Mouse (Mus musculus): Measurements from ENCODE around the gene Ensa.
A peak's percentile ranks its signal among the peaks of the same experiment; 100 is the strongest.
"Not testable (repeated sequence)": the region's sequence is repeated elsewhere in the genome, so short reads cannot be mapped to it uniquely, and the experiment has no call there.

Ensa gene

DNA sequence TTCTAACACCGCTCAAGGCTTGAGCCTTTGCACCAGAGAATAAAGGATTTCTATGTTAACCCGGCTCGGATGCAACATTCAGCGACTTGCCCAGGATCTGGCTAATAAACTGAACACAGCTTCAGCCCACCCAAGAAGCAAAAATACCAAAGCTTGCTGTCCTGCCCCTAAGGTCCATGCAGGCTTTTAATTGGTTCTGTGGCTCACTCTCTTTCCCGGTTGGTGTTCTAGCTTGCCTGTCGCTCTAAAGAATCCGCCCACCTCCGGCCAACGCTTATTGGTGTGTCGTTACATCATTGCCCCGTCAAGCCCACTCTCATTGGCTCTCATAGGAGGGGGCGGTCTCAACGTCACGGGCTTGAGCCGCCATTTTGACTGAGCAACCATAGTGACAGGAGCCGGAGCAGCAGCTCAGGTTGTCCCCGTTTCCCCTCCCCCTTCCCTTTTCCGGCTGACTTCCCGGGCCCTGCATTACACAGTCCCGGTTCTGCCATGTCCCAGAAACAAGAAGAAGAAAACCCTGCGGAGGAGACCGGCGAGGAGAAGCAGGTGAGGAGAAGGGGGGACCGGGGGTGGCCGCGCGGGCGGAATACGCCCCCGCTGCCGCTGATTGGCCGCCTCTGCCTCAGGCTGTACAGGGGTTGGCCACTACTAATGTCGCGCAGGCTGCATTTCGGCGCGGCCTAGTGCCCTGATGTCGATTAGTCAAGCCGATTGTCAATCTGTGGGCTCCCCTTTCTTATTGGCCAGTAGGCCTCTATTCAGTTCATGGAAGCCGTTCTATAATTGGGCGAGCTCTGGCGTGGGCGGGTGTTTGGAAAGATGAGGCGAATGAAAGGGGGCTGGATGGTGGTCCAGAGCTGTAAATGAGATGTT, at the start of gene Ensa:
Gene Ensa (plus strand): TSS at position 366 of the 876 bp plus-strand sequence.
- peak; percentile 97 for DNase-seq (ENCODE audit: low read depth, low spot score)

DNA sequence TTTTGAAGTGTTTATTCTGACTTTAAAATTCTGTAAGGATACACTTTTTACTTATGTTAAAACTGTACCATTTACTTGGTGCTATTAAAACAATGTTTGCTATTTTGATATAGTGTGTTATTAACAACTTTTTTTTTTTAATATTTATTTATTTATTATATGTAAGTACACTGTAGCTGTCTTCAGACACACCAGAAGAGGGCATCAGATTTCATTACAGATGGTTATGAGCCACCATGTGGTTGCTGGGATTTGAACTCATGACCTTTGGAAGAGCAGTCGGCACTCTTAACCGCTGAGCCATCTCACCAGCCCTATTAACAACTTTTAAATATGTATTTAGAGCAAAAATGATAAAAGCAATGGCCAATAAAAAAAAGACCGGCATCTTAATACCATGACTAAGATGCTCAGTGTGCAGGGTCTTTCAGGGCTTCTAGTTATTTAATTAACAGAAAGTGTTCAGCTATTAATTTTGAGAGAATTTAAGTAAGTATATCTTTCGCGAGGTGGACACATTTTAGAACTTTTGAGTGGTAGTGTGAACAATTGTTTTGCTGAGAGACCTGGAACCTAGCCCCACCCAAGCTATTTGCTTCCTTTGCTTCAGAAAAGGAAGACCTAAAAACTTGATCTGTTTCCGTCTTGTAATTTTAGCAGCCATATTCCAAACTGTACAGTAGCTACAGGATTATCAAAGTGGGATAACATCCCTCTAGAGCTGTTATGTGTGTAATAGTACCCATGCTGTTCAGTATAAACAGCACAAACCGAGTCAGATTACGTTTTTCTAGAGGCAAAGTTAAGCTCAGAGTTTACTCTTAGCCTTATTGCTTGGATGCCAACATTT, 36.8 kb upstream of the Ensa start:
- no peak for DNase-seq (ENCODE audit: low read depth, low spot score)

DNA sequence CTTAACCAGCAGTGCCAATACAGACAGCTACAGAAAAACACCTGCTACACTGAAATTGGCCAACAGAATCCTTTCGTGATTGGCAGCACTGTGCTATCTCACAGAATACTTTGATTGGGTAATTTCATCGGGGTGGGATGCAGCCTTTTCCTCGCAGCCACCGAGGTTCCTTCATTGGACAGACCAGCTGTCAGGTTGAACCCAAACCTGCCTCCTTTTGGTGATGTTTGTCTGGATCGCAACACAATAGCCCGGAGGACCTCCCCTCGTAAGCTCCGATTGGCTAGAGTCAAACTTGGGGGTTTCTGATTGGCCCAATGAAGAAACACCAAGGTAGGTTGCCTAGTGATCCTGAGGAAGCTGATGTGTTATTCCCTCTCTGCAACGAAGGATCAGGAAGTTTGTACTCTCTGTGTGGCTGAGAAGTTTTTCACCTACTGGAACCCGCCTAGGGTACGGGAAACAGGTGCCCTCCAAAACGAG, 36.1 kb upstream of the Ensa start, which contains the start of gene Golph3l:
Gene Golph3l (plus strand): TSS at position 331 of the 483 bp plus-strand sequence.
- peak; percentile 92 for DNase-seq (ENCODE audit: low read depth, low spot score)

DNA sequence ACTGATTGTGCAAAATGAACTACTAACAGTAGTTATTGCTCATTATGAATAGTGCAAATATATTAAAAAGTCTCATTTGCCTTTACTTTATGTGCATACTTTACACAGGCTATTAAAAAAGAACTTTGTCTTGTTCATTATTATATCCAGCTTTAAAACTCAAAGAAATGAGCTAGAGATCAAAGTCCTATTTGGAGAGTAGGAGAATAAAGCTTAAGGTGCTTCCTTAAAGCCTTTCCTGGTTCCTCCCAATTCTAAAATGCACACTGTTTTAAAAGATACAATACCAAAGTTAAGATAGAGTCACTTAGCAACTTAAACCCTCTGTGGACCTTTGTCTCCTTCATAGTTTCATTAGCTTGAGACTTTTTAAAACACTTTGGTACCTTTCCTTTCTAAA, 26.1 kb upstream of the Ensa start:
- DNase-seq (ENCODE audit: low read depth, low spot score) = no peak

DNA sequence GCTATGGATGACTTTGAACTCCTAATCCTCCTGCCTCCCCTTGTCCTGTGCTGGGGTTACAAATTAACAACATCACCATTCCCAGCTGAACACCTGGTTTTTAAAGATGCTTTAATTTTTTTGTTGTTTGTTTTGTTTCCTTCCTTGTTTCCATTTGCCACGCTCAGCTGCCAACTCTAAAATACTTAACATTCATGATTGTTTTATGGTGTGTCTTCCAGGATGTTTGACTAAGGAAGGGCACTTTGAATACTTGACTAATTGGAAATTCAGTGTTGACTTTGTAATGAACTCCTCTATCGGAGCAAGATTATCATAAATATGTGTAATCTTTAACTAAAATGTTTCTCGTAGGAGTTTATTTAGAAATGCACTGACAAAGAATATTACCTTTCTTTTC, 23.5 kb upstream of the Ensa start:
- no peak for DNase-seq (ENCODE audit: low read depth, low spot score)

DNA sequence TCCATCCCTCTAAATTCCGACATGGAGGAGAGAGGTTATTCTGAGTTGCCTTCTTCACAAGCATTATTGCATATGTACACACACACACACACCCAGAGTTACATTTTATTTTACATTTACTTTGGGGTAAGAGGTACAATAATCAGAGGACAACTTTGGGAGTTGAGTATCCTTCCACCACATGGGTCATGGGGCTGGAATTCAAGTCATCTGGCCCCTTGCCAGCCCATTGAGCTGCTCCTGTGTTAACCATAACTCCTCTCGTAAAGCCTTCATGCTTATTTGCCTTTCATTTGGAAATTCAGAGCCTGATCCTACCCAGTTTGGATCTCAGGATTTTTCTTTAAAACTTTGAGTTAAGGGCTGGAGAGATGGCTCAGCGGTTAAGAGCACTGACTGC, 18.7 kb upstream of the Ensa start:
- DNase-seq (ENCODE audit: low read depth, low spot score) = no peak

DNA sequence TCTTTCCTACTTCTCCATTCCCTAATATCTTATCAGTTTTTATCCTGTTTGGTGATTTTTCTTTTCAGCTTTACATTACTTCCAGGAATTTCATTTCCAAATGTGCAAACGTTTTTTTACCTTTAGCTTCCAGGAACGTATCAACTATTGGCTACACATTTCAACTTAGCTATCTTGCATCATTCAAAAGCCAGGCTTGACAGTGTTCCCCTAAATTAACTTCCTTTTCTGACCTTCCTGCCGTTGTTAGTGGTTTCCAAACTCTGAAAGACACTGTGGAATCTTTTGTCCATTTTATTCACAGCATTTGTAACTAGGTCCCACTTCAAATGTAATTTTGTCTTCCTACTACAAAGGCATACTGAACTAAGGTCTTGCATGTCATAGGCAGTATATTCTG, 15.6 kb upstream of the Ensa start:
- no peak for DNase-seq (ENCODE audit: low read depth, low spot score)

DNA sequence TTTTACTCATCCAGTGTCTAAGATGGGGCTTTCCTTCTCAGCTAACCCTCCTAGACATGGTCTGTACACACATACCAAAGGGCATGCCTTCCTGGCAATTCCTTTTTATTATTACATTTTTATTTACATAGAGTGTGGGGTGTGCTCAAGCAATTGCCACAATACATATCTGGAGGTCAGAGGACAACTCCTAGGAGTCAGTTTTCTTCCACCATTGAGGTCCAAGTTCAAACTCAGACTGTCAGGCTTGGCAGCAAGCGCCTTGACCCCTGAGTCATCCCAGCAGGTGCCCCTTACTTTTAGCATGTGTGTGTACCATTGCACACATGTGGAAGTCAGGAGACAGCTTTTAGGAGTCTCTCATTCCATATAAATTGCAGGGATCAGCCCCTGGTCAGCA, 10.8 kb upstream of the Ensa start:
- no peak for DNase-seq (ENCODE audit: low read depth, low spot score)

DNA sequence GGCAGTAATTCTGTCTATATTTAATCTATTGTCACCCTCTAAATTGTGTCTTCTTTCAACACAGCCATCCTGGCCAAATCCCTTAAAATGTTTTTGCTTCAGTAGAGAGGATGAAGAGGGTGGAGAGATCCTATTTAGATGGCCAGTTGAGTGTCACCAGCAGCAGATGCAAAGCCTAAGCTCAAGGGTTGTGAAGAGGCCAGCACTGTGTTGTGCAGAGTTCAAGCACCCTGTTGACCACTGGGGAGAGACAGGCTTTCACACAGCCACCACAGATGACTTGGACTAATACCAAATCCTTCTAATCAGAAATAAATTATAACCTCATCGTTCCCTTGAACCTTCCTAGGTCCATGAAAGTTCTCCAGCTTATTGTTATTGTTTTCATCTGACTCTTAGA, 6.3 kb upstream of the Ensa start:
- DNase-seq (ENCODE audit: low read depth, low spot score) = no peak

DNA sequence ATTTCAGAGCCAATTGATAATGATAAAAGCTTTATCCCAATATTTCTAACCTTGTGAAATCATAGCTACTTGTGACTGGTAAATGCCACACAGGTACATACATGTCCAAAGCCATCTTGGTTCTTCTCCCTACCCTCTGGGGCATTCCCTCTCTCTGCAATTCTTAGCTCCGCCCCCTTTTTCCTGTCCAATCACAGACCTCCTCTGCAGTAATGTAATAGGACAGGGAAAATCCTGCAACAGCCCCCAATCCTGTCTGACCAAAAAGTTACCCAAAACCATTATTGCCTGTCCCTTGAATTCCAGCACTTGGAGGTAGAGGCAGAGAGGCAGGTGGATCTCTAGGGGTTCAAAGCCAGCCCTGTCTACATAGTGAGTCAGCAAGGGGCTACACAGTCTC, 3.6 kb upstream of the Ensa start:
- no peak for DNase-seq (ENCODE audit: low read depth, low spot score)

DNA sequence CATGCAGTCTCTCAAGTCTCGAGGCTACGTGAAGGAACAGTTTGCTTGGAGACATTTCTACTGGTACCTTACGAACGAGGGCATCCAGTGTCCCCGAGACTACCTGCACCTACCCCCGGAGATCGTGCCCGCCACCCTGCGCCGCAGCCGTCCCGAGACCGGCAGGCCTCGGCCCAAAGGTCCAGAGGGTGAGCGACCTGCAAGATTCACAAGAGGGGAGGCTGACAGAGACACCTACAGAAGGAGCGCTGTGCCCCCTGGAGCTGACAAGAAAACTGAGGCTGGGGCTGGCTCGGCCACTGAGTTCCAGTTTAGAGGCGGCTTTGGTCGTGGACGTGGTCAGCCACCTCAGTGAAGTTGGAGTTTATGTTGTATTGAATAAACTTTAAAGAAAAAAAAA, 2.4 kb upstream of the Ensa start:
- not testable (repeated sequence) for DNase-seq (ENCODE audit: low read depth, low spot score)

DNA sequence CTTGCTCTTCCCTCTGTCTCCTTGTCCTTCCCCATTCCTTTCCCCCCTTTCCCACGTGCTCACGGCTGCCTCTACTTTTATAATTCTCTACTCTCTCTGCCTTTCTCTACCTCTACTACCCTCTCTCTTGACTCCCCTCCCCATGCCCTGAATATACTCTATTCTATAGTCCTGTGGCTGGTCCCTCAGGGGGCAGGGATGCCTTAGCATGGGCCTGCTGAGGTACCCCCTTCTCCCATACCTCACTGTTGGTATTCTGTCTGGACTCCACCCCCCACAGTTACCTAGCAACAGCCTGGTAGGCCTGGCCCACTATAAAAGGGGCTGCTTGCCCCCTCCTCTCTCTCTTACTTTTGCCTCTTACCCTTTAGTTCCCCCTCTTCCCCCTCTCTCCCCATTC, 1.2 kb upstream of the Ensa start:
- no peak for DNase-seq (ENCODE audit: low read depth, low spot score)

DNA sequence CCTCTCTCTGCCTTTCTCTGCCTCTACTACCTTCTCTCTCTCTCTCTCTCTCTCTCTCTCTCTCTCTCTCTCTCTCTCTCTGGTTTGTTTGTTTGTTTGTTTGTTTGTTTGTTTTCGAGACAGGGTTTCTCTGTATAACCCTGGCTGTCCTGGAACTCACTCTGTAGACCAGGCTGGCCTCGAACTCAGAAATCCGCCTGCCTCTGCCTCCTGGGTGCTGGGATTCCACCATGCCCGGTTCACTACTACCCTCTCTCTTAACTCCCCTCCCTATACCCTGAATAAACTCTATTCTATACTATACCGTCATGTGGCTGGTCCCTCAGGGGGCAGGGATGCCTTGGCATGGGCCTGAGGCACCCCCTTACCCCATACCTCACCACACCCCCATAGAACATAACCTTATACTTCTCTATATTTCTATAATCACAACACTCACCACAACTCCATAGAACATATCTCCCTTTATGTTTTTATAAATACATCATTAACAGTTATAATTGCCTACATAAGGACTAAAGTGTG, 740 bp upstream of the Ensa start:
- not testable (repeated sequence) for DNase-seq (ENCODE audit: low read depth, low spot score)

DNA sequence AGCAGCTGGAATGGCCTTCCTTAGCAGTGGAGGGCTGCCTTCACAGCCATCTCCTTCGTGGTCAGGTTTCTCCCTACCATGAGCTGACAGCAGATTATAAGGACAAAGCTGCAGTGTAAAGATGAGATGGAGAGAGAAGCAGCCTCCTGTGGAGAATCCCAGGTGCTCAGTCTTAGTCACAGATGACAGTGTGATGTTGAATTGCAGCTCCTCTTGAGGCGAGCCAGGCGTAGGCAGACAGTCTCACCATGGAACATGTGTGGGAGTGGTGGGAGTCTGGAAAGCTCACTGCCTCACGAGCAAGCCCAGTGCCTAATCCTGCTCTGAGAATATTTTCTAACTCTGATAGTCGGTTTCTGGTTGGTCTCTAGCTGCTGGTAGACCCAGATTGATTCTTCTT, 3.0 kb downstream of the Ensa start:
- DNase-seq (ENCODE audit: low read depth, low spot score) = no peak

DNA sequence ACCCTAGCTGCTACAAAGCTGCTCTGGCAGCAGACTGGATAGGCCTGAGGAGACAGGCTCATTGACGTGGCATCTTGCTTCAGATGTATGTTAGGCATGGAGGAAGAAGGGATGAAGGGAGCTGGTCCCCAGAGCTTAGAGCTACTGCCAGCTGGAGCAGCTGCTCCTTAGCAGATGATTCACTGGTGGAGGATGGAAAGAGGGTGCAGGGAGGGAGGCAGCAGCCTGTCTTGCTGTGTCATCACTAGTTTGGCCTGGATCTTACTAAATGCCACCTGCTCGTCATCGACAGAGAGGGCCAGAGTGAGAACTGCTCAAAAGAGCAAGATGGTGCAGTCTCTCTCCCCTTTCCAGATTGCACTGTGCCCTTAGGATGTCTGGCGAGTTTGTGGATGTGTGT, 5.0 kb downstream of the Ensa start:
- no peak for DNase-seq (ENCODE audit: low read depth, low spot score)

DNA sequence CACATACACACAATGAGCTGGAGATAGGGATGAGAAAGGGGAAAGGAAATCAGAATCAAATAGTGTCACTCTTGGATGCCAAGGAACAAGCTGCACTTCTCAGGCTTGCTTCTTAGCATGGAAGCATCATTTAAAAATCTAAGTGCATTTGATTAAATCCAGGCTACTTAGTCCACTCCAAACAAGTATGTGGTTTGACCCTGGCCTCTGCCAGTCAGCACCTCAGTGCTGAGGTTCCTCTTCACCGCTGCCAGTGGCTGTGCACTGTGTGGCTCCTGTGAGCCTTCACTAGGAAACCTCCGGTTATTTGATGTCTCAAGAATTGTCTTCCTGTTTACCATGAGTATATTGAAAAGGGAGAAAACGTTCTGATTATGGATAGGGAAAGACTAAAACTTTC, 6.1 kb downstream of the Ensa start:
- no peak for DNase-seq (ENCODE audit: low read depth, low spot score)

DNA sequence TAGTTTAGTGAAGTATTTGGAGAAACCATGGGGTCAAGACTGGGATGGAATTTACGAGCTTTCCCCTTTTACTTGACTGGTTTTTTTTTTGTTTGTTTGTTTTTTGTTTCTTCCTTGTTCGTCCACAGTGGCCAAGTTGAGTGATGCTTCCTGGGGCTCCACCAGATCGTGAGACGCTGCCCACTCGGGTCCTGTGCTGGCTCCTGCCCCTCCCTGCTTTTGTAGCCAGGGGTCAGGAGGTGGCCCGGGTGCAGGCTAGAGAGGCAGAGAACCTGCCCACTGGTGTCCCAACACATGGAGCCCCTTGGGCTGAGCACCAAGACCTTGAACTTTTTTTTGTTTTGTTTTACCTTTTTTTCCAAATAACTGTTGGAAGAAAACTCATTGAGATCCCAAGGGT, 6.5 kb downstream of the Ensa start:
- no peak for DNase-seq (ENCODE audit: low read depth, low spot score)

DNA sequence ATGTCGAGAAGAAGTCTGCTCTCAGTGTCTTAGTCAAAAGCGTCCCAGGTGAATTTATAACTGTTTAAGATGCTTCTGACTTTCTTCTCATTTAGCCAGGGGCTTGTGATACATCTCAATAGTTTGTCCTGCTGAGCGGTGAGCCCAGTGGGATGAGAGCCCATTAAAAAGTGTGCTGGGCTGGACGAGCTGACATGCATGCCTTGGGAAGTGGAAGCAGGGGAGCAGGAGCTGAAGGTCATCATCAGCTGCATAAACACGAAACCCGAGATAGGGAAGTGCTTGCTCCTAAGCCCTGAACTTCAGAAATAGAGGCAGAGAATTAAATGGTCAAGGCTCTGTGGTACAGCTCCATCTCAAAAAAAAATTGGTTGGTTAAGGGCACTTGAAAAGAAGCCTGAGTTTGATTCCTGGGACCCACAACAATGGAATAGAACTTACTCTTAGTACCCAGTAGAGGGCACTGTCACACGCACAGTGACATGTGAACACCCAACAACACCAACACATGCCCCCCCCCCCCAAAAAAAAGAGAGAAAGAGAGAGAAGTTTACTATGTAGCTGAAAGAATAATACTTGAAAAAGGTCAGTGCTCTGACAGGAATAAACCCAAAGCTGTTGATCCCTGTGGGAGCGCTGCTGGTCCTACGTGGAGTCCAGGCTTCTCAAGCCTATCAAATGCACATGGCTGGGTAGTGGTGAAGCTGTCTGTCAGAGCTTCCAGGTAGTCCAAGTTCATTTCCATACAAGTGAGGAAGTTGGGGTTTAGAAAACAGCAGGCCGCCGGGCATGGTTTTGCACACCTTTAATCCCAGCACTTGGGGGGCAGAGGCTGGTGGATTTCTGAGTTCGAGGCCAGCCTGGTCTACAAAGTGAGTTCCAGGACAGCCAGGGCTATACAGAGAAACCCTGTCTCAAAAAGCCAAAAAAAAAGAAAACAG, 8.1 kb downstream of the Ensa start:
- DNase-seq (ENCODE audit: low read depth, low spot score) = no peak

DNA sequence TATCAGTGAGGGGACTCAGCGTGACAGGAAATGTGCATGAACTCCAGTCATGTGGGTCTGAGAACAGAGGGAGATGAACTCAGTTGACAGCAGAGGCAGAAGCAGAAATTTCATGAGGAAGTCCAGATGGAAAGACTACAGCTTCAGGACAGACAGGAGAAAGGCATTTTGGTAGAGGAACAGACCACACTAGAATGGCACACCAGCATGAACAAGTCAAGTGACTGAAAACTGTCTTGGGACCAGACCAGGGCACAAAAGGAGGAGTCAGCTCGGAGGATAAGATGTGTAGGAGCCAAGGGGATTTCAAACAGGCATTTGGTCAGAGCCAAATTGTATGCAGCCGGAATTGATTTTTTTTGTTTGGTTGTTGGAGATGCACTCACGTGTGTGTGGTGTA, 10.8 kb downstream of the Ensa start:
- DNase-seq (ENCODE audit: low read depth, low spot score) = no peak

DNA sequence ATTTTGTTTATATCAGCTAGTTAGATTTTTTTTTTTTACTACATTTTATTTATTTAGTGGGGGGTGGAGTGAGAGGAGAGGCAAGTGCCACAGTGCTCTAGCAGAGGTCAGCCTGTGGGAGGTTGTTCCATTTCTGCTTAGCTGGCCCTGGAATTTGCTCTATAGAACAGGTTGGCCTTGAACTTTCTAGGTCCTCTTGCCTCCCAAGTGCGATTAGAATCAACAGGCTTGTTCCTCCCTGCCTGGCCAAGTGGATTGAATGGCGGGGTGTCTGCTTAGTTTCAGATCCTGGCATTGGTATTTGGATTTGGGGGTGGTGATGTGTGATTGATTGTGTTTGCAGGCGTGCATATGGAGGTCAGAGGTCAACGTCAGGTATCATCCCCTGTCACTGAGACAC, 11.3 kb downstream of the Ensa start:
- DNase-seq (ENCODE audit: low read depth, low spot score) = no peak

DNA sequence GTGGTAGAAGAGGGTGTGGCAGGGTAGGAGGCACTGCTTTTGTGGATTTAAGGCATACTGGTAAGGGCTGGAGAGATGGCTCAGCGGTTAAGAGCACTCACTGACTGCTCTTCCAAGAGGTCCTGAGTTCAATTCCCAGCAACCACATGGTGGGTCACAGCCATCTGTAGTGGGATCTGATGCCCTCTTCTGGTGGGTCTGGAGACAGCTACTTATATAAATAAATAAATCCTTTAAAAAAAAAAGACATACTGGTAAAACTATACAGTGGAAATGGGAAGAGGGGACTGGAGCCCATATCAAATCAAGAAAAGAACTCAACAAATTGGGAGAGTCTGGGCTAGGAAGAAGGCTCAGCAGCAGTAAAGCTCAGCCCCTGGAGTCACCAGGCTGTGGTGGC, 14.9 kb downstream of the Ensa start:
- DNase-seq (ENCODE audit: low read depth, low spot score) = no peak
